Mouse (Mus musculus) liver, adult (tissue): ENCODE data around the gene Ppcdc.

Experiments
- GATA4 ChIP-seq: IDR thresholded peaks from 2 replicates; pipeline ENCODE4 v1.6.1; 2014; ENCODE audit warnings: mild to moderate bottlenecking, low read length; ENCODE audit not compliant: insufficient replicate concordance

The Ppcdc gene

DNA sequence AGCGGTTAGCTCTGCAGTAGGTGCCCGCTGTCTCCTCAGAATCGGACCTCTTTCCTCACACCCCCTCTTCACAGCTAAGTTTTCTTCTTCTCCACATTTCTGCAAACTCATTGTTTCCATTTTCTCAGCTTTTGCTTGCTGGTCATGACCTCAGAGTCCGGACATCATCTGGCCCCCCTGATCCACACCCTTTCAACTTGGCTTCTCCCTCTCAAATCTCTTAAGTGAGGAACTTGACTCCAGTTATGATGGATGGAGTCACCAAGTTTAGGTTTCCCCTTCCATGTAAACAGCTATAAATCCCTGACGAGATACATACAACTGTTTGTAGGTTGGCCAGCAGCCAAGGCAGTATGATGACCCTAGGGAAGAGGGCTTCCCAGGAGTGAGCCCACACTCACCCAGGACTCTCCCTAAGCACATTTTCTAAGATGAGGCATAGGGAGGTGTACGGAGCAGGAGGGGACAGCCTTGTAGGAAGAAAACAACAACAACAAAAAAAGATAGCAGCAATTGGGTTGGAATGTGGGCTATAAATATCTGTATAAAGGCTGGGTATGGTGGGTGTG lies 96.9 kb downstream of the Ppcdc start:
- TF ChIP-seq GATA4, result no peak

DNA sequence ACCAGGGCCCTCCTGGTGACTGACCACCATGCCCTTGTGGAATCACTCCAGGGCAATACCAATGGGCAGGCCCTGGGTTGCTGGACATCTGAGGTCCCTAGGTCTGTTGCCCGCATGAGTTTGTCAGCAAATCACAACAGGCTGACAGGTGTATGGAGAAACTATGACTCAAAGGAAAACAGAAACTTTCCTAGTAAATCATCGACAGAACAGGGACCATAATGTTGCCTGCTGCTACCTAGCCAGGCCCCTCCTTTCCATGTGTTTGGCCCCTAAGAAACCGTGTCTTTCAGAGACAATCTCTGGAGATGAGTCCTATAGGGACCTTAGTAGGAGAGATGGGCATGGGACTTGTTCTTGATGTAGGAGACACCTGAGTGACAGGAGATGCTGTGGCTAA lies 97.7 kb downstream of the Ppcdc start:
- TF ChIP-seq GATA4, result no peak

- TF ChIP-seq GATA4, result no peak
Observed at GRCm38 (mm10) chr9:57340361-57340760, 99.6 kb downstream of the Ppcdc start.

GRCm38 (mm10) chr9:57339577-57340210 lies 100.2 kb downstream of the Ppcdc start:
- no peak for TF ChIP-seq GATA4

GRCm38 (mm10) chr9:57338706-57339105 lies 101.2 kb downstream of the Ppcdc start:
- TF ChIP-seq GATA4, result no peak
